Mouse (Mus musculus) liver, embryonic 14.5 days (tissue): ENCODE data around the gene St6galnac3. TPM values are rescaled to one million over a fixed set of nuclear protein-coding genes. Genes with fewer than 3 reads are reported as not detected.

Source experiments
- ATAC-seq: fragments of 200-750 bp; cut with Nextera tagmentation; 2 replicates; pipeline ENCODE4 v1.8.0; 2017; ENCODE audit warnings: moderate number of reproducible peaks, mild to moderate bottlenecking, moderate library complexity; ENCODE audit not compliant: insufficient read depth
- DNase-seq, 3 experiments: peaks; one replicate each; pipeline ENCODE4 v3.0.0-alpha.2; 2012 to 2013; ENCODE audit warnings: low read depth in 3 of 3, low spot score in 3 of 3
- H3K27ac ChIP-seq: fragments of 300-500 bp; sonication (generic); 2 replicates; pipeline ENCODE4 v1.5.1; 2014; ENCODE audit warnings: moderate library complexity, mild to moderate bottlenecking, control low read depth, inconsistent platforms
- H3K27me3 ChIP-seq: fragments of 300-500 bp; sonication (generic); 2 replicates; pipeline ENCODE4 v1.6.1; 2014; ENCODE audit warnings: mild to moderate bottlenecking, low read length, moderate library complexity; ENCODE audit not compliant: control insufficient read depth, insufficient read depth
- H3K36me3 ChIP-seq: fragments of 300-500 bp; sonication (generic); replicated peaks from 2 replicates; pipeline ENCODE4 v1.6.1; 2014; ENCODE audit warnings: low read depth; ENCODE audit not compliant: control insufficient read depth, insufficient read depth
- H3K4me1 ChIP-seq, 2 experiments: fragments of 200-500 bp in 1 of 2; fragments of 300-500 bp in 1 of 2; sonication (generic) in 1 of 2; replicated peaks; 2 replicates each; pipeline ENCODE4 v1.6.1; 2012 to 2014; ENCODE audit warnings: antibody characterized with exemption in 1 of 2, inconsistent platforms in 1 of 2, low read length in 1 of 2; ENCODE audit not compliant: control insufficient read depth in 2 of 2, insufficient read depth in 2 of 2
- H3K4me2 ChIP-seq: fragments of 300-500 bp; sonication (generic); 2 replicates; pipeline ENCODE4 v1.6.1; 2014; ENCODE audit warnings: low read depth, mild to moderate bottlenecking, control low read depth, moderate library complexity
- H3K4me3 ChIP-seq, 2 experiments: fragments of 200-500 bp in 1 of 2; fragments of 300-500 bp in 1 of 2; sonication (generic) in 1 of 2; 2 replicates each; pipeline ENCODE4 v1.5.1; 2012 to 2014; ENCODE audit warnings: low read depth in 2 of 2, low read length in 2 of 2, mild to moderate bottlenecking in 2 of 2, control low read depth in 1 of 2, inconsistent platforms in 1 of 2, moderate library complexity in 1 of 2; ENCODE audit not compliant: insufficient read depth in 1 of 2
- H3K9ac ChIP-seq: fragments of 300-500 bp; sonication (generic); replicated peaks from 2 replicates; pipeline ENCODE4 v1.6.1; 2014; ENCODE audit warnings: mild to moderate bottlenecking, control low read depth, moderate library complexity
- H3K9me3 ChIP-seq: fragments of 300-500 bp; sonication (generic); 2 replicates; pipeline ENCODE4 v1.6.1; 2016; ENCODE audit warnings: low read length, mixed read lengths; ENCODE audit not compliant: control insufficient read depth
- CTCF ChIP-seq: IDR thresholded peaks from 2 replicates; pipeline ENCODE4 v1.5.1; 2016; ENCODE audit warnings: antibody characterized with exemption, low read depth, control low read depth
- EP300 ChIP-seq: IDR thresholded peaks from 2 replicates; pipeline ENCODE4 v1.6.1; 2016; ENCODE audit warnings: antibody characterized with exemption, low read depth
- WGBS: fragments of 180-500 bp; shearing (Covaris S2); extraction: QIAGEN DNeasy Blood & Tissue Kit; methylation state at CpG from one replicate; pipeline ENCODE4 v1.1.7; 2014; ENCODE audit not compliant: insufficient replicate concordance; 5-methylcytosine and 5-hydroxymethylcytosine counted together
- polyA plus RNA-seq, 2 experiments: library from polyadenylated mRNA; depleted of rRNA in 1 of 2; stranded (reverse) in 1 of 2; unstranded in 1 of 2; fragments of >200 nt; fragmentation: Nextera tagmentation in 1 of 2; extraction: Ambion mirVana in 1 of 2; gene quantifications; 2 replicates each; pipeline versions ENCODE4 v1.2.1 to v1.2.3; 2012 to 2014

The St6galnac3 gene
- polyA plus RNA-seq, 2 experiments: 2.9 to 5.7 TPM

DNA sequence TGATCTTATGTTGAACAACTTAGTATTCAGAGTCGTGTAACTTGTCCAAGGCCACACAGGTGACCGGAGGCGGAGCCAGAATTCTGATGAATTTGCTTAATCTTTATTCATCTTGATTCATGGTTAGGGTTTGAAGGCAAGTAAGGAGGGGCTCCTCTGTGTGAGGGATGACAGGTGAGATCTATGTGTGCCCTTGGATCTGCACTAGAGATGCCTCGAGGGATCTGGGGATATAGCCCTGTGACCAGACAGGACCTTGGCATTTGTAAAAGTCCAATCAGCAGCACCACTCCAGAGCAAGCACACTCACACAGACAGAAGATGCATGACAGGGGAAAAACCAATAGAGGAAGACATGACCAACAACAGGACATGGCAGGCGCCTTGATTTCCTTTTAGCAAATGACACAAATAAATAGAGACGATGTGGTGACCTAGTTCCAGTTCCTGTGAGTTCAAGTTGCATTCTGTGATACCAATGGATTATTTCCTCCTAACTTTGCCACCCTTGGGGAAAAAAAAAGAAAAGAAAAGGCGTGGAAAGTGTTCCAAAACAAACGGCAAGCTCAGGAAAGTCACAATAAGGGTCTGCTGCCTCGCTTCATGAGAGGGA lies 1.4 kb downstream of the St6galnac3 start:
- peak overlapping the region; percentile 71 to 96 for H3K4me3 ChIP-seq
- peak overlapping the region; percentile 89 for H3K4me2 ChIP-seq
- no peaks in the 10 kb centered on the region for H3K9me3 ChIP-seq
- TF ChIP-seq EP300: no peak
- TF ChIP-seq CTCF: no peak
- H3K4me1 ChIP-seq: peaks cover 51 to 53% of the 10 kb centered on the region in 2 experiments
- peak overlapping the region; percentile 95 for H3K9ac ChIP-seq
- no peaks in the 10 kb centered on the region; the same call in 1 of the 2 replicates for H3K27me3 ChIP-seq
- 53% methylated on average over 9 of the region's 9 CpGs for WGBS
- peak overlapping the region; percentile 67 for H3K27ac ChIP-seq
- no peaks in the 10 kb centered on the region for H3K36me3 ChIP-seq
- ATAC-seq: no peak
- no peak for DNase-seq

DNA sequence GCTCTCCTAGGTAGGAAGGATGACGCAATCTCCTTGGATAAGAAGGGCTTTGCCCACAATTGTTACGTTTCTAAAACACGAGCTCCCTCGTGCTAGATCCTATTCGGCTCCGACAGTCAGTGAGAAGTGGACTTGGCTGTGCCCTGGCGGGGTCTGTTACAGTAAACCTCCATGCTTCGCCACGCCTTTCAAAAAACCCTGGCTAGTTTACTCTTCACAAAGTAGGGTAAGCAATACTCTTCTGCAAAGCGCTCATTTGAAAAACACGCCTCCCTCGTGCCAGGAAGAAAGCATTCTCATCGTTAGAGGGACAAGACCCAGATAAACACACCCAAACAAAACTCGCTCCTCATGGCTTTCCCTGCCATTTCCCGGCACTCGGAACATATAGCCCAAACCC lies 3.4 kb downstream of the St6galnac3 start:
- Histone ChIP-seq H3K27ac (peak overlapping the region; percentile 55), H3K9me3 (no peaks in the 10 kb centered on the region), H3K4me2 (peak overlapping the region; percentile 89), H3K27me3 (no peaks in the 10 kb centered on the region; the same call in 1 of the 2 replicates), H3K4me3 (peak overlapping the region; percentile 3 to 37; a peak in 3 of 4 replicates), H3K9ac (peak overlapping the region; percentile 54), H3K4me1 (peaks cover 60 to 64% of the 10 kb centered on the region in 2 experiments), H3K36me3 (no peaks in the 10 kb centered on the region)
- ATAC-seq (no peak), DNase-seq (no peak)
- TF ChIP-seq CTCF: no peak
- WGBS: 39% methylated on average over 16 of the region's 16 CpGs

DNA sequence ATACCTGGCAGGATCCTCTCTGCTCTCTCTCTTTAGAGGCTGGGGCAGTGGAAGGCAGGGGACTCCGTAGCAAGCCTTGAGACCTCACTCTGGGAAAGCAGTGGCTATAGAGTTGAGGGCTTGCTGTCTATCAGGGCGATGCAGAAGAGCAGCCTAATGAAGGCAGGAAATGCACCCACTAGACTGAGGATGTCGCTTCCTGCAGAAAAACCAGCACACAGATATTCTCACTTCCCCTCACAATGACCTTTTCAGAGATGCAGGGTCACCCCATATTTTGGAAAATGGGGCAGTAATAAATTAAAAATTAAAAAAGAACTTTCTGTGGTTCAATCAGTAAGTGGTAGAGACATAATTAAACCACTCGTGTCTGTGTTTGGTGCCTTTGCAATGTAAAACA lies 4.1 kb downstream of the St6galnac3 start:
- peak overlapping the region; percentile 89 for H3K4me2 ChIP-seq
- no peaks in the 10 kb centered on the region; the same call in 1 of the 2 replicates for H3K27me3 ChIP-seq
- H3K36me3 ChIP-seq: no peaks in the 10 kb centered on the region
- WGBS: 15% methylated on average over 4 of the region's 4 CpGs
- H3K4me1 ChIP-seq: peaks cover 60 to 65% of the 10 kb centered on the region in 2 experiments
- H3K9ac ChIP-seq: 0 out of 2 replicates have a peak overlapping the region, but pooled peaks have one; percentile 28
- no peak for DNase-seq
- TF ChIP-seq EP300 (no peak), CTCF (no peak)
- H3K4me3 ChIP-seq: no peak overlapping the region; a peak in 1 of 4 replicates
- peak overlapping the region; percentile 55 for H3K27ac ChIP-seq
- ATAC-seq: no peak
- H3K9me3 ChIP-seq: no peaks in the 10 kb centered on the region

GRCm38 (mm10) chr3:153720296-153720695 lies 4.7 kb downstream of the St6galnac3 start:
- peak overlapping the region; percentile 89 for H3K4me2 ChIP-seq
- 9% methylated on average over 3 of the region's 3 CpGs for WGBS
- no peak overlapping the region for H3K4me3 ChIP-seq
- no peaks in the 10 kb centered on the region for H3K9me3 ChIP-seq
- H3K9ac ChIP-seq: peak overlapping the region; percentile 2; the same call in 1 of the 2 replicates
- peaks cover 54 to 62% of the 10 kb centered on the region in 2 experiments for H3K4me1 ChIP-seq
- H3K27ac ChIP-seq: peak overlapping the region; percentile 62
- no peak for TF ChIP-seq EP300
- TF ChIP-seq CTCF: no peak
- H3K36me3 ChIP-seq: no peaks in the 10 kb centered on the region
- no peak for ATAC-seq
- no peaks in the 10 kb centered on the region; the same call in 1 of the 2 replicates for H3K27me3 ChIP-seq
- DNase-seq: no peak

DNA sequence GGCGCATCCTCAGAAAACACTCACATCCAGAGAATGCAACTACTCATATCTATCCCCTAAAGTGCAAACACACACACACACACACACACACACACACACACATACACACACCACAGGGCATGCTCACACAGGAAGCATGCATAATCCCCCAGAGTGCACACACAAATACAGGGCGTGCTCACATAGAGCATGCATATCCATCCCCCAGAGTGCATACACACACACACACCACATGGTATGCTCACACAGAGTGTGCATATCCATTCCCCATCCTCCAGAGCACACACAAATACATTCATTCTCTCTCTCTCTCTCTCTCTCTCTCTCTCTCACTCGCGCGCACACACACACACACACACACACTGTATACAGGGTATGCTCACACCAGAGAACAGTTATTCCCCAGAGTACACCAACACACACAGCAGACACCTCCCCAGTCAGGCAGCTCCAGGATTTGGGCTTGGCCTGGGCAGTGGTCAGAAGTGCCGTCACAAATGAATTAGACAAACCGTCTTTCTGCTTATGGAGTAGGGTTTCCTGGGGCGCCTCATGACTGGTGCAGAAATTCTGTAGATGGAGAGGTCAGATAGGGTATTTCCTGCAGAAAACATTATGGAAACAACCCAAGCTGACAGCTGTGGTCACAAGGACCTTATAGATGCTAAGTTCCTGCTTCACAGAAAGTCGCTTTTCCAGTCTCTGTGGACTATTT lies 5.6 kb downstream of the St6galnac3 start:
- TF ChIP-seq CTCF (no peak), EP300 (no peak)
- Histone ChIP-seq H3K4me1 (peaks cover 52 to 60% of the 10 kb centered on the region in 2 experiments), H3K4me2 (peak overlapping the region; percentile 89), H3K4me3 (no peak overlapping the region), H3K9ac (peak overlapping the region; percentile 5; the same call in 1 of the 2 replicates), H3K27ac (peak overlapping the region; percentile 62; the same call in 1 of the 2 replicates), H3K36me3 (no peaks in the 10 kb centered on the region), H3K9me3 (no peaks in the 10 kb centered on the region), H3K27me3 (no peaks in the 10 kb centered on the region; the same call in 1 of the 2 replicates)
- 40% methylated on average over 9 of the region's 9 CpGs for WGBS
- DNase-seq (no peak), ATAC-seq (0 out of 2 replicates have a peak, but pooled peaks have one; percentile 9)
